Mouse (Mus musculus): ENCODE measurements at regions not wholly inside any gene's neighbourhood (a gene's known extent, or its start where the extent isn't known, plus 50 kb on each side); places are given as distances from the start of the nearest gene placed in this dataset.

GRCm38 (mm10) chr7:68579216-68579615 is 169.8 kb downstream of the Arrdc4 start:
- ATAC-seq, result no peak

- ATAC-seq, result no peak
These were observed 177.7 kb downstream of the Arrdc4 start for GRCm38 (mm10) chr7:68571315-68571714.

- ATAC-seq, result no peak
These were observed 180.9 kb downstream of the Arrdc4 start for GRCm38 (mm10) chr7:68568127-68568510.

GRCm38 (mm10) chr7:68567452-68568126 is 181.5 kb downstream of the Arrdc4 start:
- no peak for ATAC-seq

GRCm38 (mm10) chr7:68559440-68560343 is 189.3 kb downstream of the Arrdc4 start:
- no peak for ATAC-seq

- no peak for ATAC-seq
These were observed 198.7 kb downstream of the Arrdc4 start for GRCm38 (mm10) chr7:68550330-68550729.

- ATAC-seq, result no peak
These were observed 200.9 kb downstream of the Arrdc4 start for GRCm38 (mm10) chr7:68548176-68548575.

- no peak for ATAC-seq
These were observed 204.9 kb downstream of the Arrdc4 start for GRCm38 (mm10) chr7:68544136-68544535.

- no peak for ATAC-seq
These were observed 235.5 kb downstream of the Fam169b start for GRCm38 (mm10) chr7:68509096-68509495.

GRCm38 (mm10) chr7:68491143-68491810 is 217.6 kb downstream of the Fam169b start:
- no peak for ATAC-seq

GRCm38 (mm10) chr7:68486676-68487075 is 213.0 kb downstream of the Fam169b start:
- no peak for ATAC-seq

- ATAC-seq, result no peak
These were observed 208.9 kb downstream of the Fam169b start for GRCm38 (mm10) chr7:68482553-68482952.

GRCm38 (mm10) chr7:68480770-68481169 is 207.1 kb downstream of the Fam169b start:
- no peak for ATAC-seq

- no peak for ATAC-seq
These were observed 206.7 kb downstream of the Fam169b start for GRCm38 (mm10) chr7:68480336-68480735.

GRCm38 (mm10) chr7:68478044-68478443 is 204.4 kb downstream of the Fam169b start:
- no peak for ATAC-seq

GRCm38 (mm10) chr7:68472800-68473199 is 199.2 kb downstream of the Fam169b start:
- no peak for ATAC-seq

- no peak for ATAC-seq
These were observed 197.3 kb downstream of the Fam169b start for GRCm38 (mm10) chr7:68470983-68471382.

- no peak for ATAC-seq
These were observed 194.9 kb downstream of the Fam169b start for GRCm38 (mm10) chr7:68468574-68468973.

GRCm38 (mm10) chr7:68457842-68458241 is 184.2 kb downstream of the Fam169b start:
- no peak for ATAC-seq

- ATAC-seq, result no peak
These were observed 181.8 kb downstream of the Fam169b start for GRCm38 (mm10) chr7:68455451-68455850.

- ATAC-seq, result no peak
These were observed 179.5 kb downstream of the Fam169b start for GRCm38 (mm10) chr7:68453028-68453692.

- ATAC-seq, result no peak
These were observed 170.9 kb downstream of the Fam169b start for GRCm38 (mm10) chr7:68444426-68445095.

All from CD4-positive, CD25-positive, alpha-beta regulatory T cell, adult 4 months (primary cell).